Mouse (Mus musculus): Measurements from ENCODE around the gene Rarres1. TPM values are rescaled to one million over a fixed set of nuclear protein-coding genes. Genes with fewer than 3 reads are reported as not detected.

The Rarres1 gene
- total and polyA plus RNA-seq, 3 experiments: not detected

DNA sequence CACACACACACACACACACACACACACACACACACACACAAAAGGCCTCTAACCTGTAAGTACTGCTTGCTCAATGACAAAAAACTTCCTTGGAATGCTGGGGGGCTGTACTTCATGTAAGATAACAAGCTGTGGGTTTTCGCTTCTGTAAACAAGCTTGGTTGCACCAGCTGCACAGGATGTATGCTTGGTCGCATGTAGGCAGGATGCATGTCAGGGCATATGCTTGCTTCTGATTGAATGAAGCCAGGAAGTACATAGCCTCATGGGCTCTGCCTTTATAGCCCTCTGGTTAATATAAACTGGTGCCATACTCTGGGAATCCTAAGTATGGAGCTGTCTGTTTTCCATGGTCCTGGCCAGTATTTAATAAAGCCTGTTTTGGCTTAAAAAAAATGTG is 17.3 kb downstream of the Rarres1 start:
- peak; percentile 74 for DNase-seq (ENCODE audit: low read depth, low spot score)
- Histone ChIP-seq H3K9ac (ENCODE audit: control insufficient read depth, low read depth, low read length, poor library complexity, severe bottlenecking) (peak overlapping the region; percentile 17; the same call in 1 of the 2 replicates), H3K27me3 (ENCODE audit: control insufficient read depth in 1 of 2, insufficient read depth in 2 of 2, low read length in 2 of 2) (no peaks in the 10 kb centered on the region), H3K4me3 (ENCODE audit: control insufficient read depth in 1 of 2, insufficient read depth in 1 of 2, low read depth in 2 of 2, low read length in 2 of 2) (0 out of 4 replicates have a peak overlapping the region, but pooled peaks of 1 of the 2 experiments have one; percentile 18), H3K9me3 (replicated peaks; ENCODE audit: insufficient read depth, low read length) (no peaks in the 10 kb centered on the region), H3K79me2 (ENCODE audit: control insufficient read depth, insufficient read depth, low read length, poor library complexity) (no peaks in the 10 kb centered on the region), H3K27ac (ENCODE audit: control insufficient read depth, low read depth, low read length) (peak overlapping the region; percentile 42; the same call in 1 of the 2 replicates), H3K4me1 (ENCODE audit: control insufficient read depth in 1 of 2, insufficient read depth in 2 of 2, low read length in 2 of 2) (peaks cover 0 to 17% of the 10 kb centered on the region in 2 experiments; a peak in 2 of 4 replicates), H3K36me3 (ENCODE audit: control insufficient read depth in 1 of 2, insufficient read depth in 2 of 2, low read length in 2 of 2) (peaks cover 0 to 5% of the 10 kb centered on the region in 2 experiments; a peak in 1 of 4 replicates)
- TF ChIP-seq MAZ (IDR thresholded peaks at IDR 0.05; ENCODE audit: low read depth, low read length): no peak
- no peak for TF ChIP-seq USF1 (IDR thresholded peaks at IDR 0.05; ENCODE audit: low read depth, low read length)
- TF ChIP-seq JUND (IDR thresholded peaks at IDR 0.05; ENCODE audit: low read depth, low read length): no peak
- no peak for TF ChIP-seq MAFK (IDR thresholded peaks at IDR 0.05; ENCODE audit: borderline replicate concordance, low read depth, low read length)
- TF ChIP-seq CHD2 (IDR thresholded peaks at IDR 0.05; ENCODE audit: low read length): no peak
- TF ChIP-seq KAT2A (conservative IDR thresholded peaks at IDR 0.05; ENCODE audit: low read depth, low read length): no peak
- 0 out of 2 replicates have a peak, but pooled peaks have one; percentile 13 for TF ChIP-seq ETS1 (IDR thresholded peaks at IDR 0.05; ENCODE audit: low read depth, low read length)
- no peak for TF ChIP-seq NRF1 (IDR thresholded peaks at IDR 0.05; ENCODE audit: insufficient read depth, low read depth, low read length, poor library complexity, severe bottlenecking)
- TF ChIP-seq POLR2AphosphoS2 (IDR thresholded peaks at IDR 0.05; ENCODE audit: low read length): no peak
- TF ChIP-seq USF2 (IDR thresholded peaks at IDR 0.05; ENCODE audit: borderline replicate concordance in 1 of 2, insufficient read depth in 1 of 2, low read depth in 1 of 2, low read length in 2 of 2): no peak
- TF ChIP-seq TBP (IDR thresholded peaks at IDR 0.05; ENCODE audit: low read depth, low read length): no peak
- no peak for TF ChIP-seq UBTF (IDR thresholded peaks at IDR 0.05; ENCODE audit: borderline replicate concordance, insufficient read depth, low read depth, low read length)
- TF ChIP-seq ZNF384 (IDR thresholded peaks at IDR 0.05; ENCODE audit: low read depth, low read length): no peak
- TF ChIP-seq RAD21 (IDR thresholded peaks at IDR 0.05; ENCODE audit: low read depth, low read length): no peak
- TF ChIP-seq MYC (IDR thresholded peaks at IDR 0.05; ENCODE audit: low read depth, low read length): no peak
- TF ChIP-seq ELF1 (IDR thresholded peaks at IDR 0.05; ENCODE audit: low read depth, low read length): no peak
- TF ChIP-seq CTCF (IDR thresholded peaks at IDR 0.05 in 2 of 3, conservative IDR thresholded peaks at IDR 0.05 in 1 of 3; ENCODE audit: control insufficient read depth in 1 of 3, insufficient read depth in 1 of 3, low read depth in 2 of 3, low read length in 3 of 3, poor library complexity in 1 of 3, severe bottlenecking in 1 of 3): no peak
- no peak for TF ChIP-seq ZMIZ1 (IDR thresholded peaks at IDR 0.05; ENCODE audit: low read depth, low read length)
- no peak for TF ChIP-seq NELFE (IDR thresholded peaks at IDR 0.05; ENCODE audit: low read depth, low read length)
- TF ChIP-seq GABPA (IDR thresholded peaks at IDR 0.05; ENCODE audit: low read depth, low read length): no peak
- TF ChIP-seq TAL1 (IDR thresholded peaks at IDR 0.05; ENCODE audit: low read length): peak; percentile 20; the same call in 1 of the 2 replicates
- no peak for TF ChIP-seq SIN3A (IDR thresholded peaks at IDR 0.05; ENCODE audit: low read length)
- TF ChIP-seq MAX (IDR thresholded peaks at IDR 0.05; ENCODE audit: low read length): peak; percentile 8; the same call in 1 of the 2 replicates
- peak; percentile 54 for TF ChIP-seq HCFC1 (IDR thresholded peaks at IDR 0.05; ENCODE audit: low read depth, low read length)
- TF ChIP-seq MEF2A (IDR thresholded peaks at IDR 0.05; ENCODE audit: extremely low read depth, insufficient replicate concordance, low read depth, low read length, poor library complexity, severe bottlenecking): no peak
- TF ChIP-seq EP300 (IDR thresholded peaks at IDR 0.05; ENCODE audit: low read depth in 1 of 2, low read length in 2 of 2): 0 out of 4 replicates have a peak, but pooled peaks of 1 of the 2 experiments have one; percentile 15
- TF ChIP-seq MYB (IDR thresholded peaks at IDR 0.05; ENCODE audit: low read depth, low read length): no peak
- no peak for TF ChIP-seq CHD1 (IDR thresholded peaks at IDR 0.05; ENCODE audit: low read depth, low read length)
- TF ChIP-seq BHLHE40 (IDR thresholded peaks at IDR 0.05; ENCODE audit: borderline replicate concordance, low read depth, low read length): no peak
